Mouse (Mus musculus): ENCODE data around the gene Gm5935. TPM values are rescaled to one million over a fixed set of nuclear protein-coding genes. Genes with fewer than 3 reads are reported as not detected.
"Not testable (repeated sequence)": the region's sequence is repeated elsewhere in the genome, so short reads cannot be mapped to it uniquely, and the experiment has no call there.

The Gm5935 gene
- not detected in 2 replicates for polyA plus RNA-seq (2014; fragmentation: Nextera tagmentation; extraction: Ambion mirVana)

DNA sequence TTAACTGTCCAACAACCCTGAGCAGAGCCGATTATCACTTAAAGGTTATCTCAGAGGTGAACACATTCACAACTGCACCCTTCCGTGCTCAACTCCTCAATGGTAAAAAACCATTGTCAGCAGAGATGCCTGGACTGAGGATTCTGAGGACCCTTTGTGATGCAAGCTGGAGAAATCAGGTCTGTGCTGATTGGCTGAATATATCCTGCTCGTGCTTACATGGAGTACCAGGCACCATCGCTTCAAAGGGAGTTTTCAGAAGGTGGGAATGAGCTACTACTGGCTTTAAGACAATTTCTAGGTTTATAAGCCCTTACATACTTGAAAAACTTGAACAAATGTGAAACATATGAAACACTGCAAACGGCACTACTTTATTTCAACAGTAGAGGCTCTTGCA, at the start of gene Gm5935:
Gene Gm5935 (minus strand): TSS at position 101 of the 400 bp plus-strand sequence.
- H3K4me1 ChIP-seq (ENCODE audit: control insufficient read depth, insufficient read depth, low read length); H3K9ac ChIP-seq (ENCODE audit: low read length); DNase-seq (ENCODE audit: low spot score); ATAC-seq (ENCODE audit: insufficient number of reproducible peaks, low FRiP score, low TSS enrichment, low read depth); H3K4me2 ChIP-seq (ENCODE audit: low read depth, severe bottlenecking); H3K27me3 ChIP-seq (ENCODE audit: control insufficient read depth, insufficient read depth, low read length); H3K9me3 ChIP-seq (ENCODE audit: control insufficient read depth, low read length); H3K27ac ChIP-seq (replicated peaks; ENCODE audit: low read depth, low read length); H3K36me3 ChIP-seq (ENCODE audit: control insufficient read depth, insufficient read depth, low read length); H3K4me3 ChIP-seq (ENCODE audit: low read depth, low read length): not testable (repeated sequence)
- 93% methylated on average over 5 of the region's 5 CpGs for WGBS

Other genes starting within 250 kb of the Gm5935 start
- not detected in 2 replicates for gene Gm4297, start 200.3 kb downstream of the Gm5935 start, polyA plus RNA-seq (2014; fragmentation: Nextera tagmentation; extraction: Ambion mirVana)

Measured in limb, embryonic 11.5 days (tissue).